Mouse (Mus musculus) limb, embryonic 11.5 days (tissue): ENCODE results near the gene Hsd17b1. TPM values are rescaled to one million over a fixed set of nuclear protein-coding genes. Genes with fewer than 3 reads are reported as not detected.

Source experiments
- ATAC-seq: fragments of 200-750 bp; cut with Nextera tagmentation; 2 replicates; pipeline ENCODE4 v1.8.0; 2017; ENCODE audit warnings: low read depth; ENCODE audit not compliant: insufficient number of reproducible peaks, low FRiP score, low TSS enrichment
- DNase-seq: peaks from one replicate; pipeline ENCODE4 v3.0.0-alpha.2; 2015; ENCODE audit warnings: low spot score
- H3K27ac ChIP-seq: fragments of 300-500 bp; sonication (generic); replicated peaks from 2 replicates; pipeline ENCODE4 v1.5.1; 2014; ENCODE audit warnings: low read depth, mild to moderate bottlenecking, low read length
- H3K27me3 ChIP-seq: fragments of 300-500 bp; sonication (generic); 2 replicates; pipeline ENCODE4 v1.6.1; 2014; ENCODE audit warnings: mild to moderate bottlenecking, low read length, mixed read lengths; ENCODE audit not compliant: control insufficient read depth, insufficient read depth
- H3K36me3 ChIP-seq: fragments of 300-500 bp; sonication (generic); 2 replicates; pipeline ENCODE4 v1.6.1; 2014; ENCODE audit warnings: mild to moderate bottlenecking, low read length, moderate library complexity, mixed read lengths; ENCODE audit not compliant: control insufficient read depth, insufficient read depth
- H3K4me1 ChIP-seq: fragments of 300-500 bp; sonication (generic); 2 replicates; pipeline ENCODE4 v1.6.1; 2014; ENCODE audit warnings: low read length, mixed read lengths; ENCODE audit not compliant: control insufficient read depth, insufficient read depth
- H3K4me2 ChIP-seq: fragments of 300-500 bp; sonication (generic); 2 replicates; pipeline ENCODE4 v1.6.1; 2014; ENCODE audit warnings: low read depth, mild to moderate bottlenecking, moderate library complexity; ENCODE audit not compliant: severe bottlenecking
- H3K4me3 ChIP-seq: fragments of 300-500 bp; sonication (generic); 2 replicates; pipeline ENCODE4 v1.5.1; 2014; ENCODE audit warnings: low read depth, low read length
- H3K9ac ChIP-seq: fragments of 300-500 bp; sonication (generic); 2 replicates; pipeline ENCODE4 v1.6.1; 2014; ENCODE audit warnings: mild to moderate bottlenecking, low read length
- H3K9me3 ChIP-seq: fragments of 300-500 bp; sonication (generic); 2 replicates; pipeline ENCODE4 v1.6.1; 2016; ENCODE audit warnings: low read length; ENCODE audit not compliant: control insufficient read depth
- WGBS: fragments of 180-500 bp; shearing (Covaris S2); extraction: QIAGEN DNeasy Blood & Tissue Kit; methylation state at CpG from one replicate; pipeline ENCODE4 v1.1.7; 2014; 5-methylcytosine and 5-hydroxymethylcytosine counted together
- polyA plus RNA-seq: library from polyadenylated mRNA; unstranded; fragments of >200 nt; fragmentation: Nextera tagmentation; extraction: Ambion mirVana; gene quantifications from 2 replicates; pipeline ENCODE4 v1.2.1, GENCODE M21; 2014

Hsd17b1 gene
- polyA plus RNA-seq, 1 experiment from 2014 or later: 0.15 TPM

GRCm38 (mm10) chr11:101062971-101063675 lies 15.1 kb upstream of the Hsd17b1 start:
- Histone ChIP-seq H3K9me3 (no peaks in the 10 kb centered on the region), H3K4me3 (no peak overlapping the region), H3K36me3 (no peaks in the 10 kb centered on the region), H3K27ac (peak overlapping the region; percentile 81), H3K4me2 (no peak overlapping the region; the same call in 1 of the 2 replicates), H3K27me3 (no peaks in the 10 kb centered on the region), H3K4me1 (peaks cover 11% of the 10 kb centered on the region), H3K9ac (peak overlapping the region; percentile 22)
- DNase-seq (no peak), ATAC-seq (no peak)
- 64% methylated on average over 14 of the region's 14 CpGs for WGBS

GRCm38 (mm10) chr11:101063676-101064327 lies 14.4 kb upstream of the Hsd17b1 start:
- H3K36me3 ChIP-seq: no peaks in the 10 kb centered on the region
- H3K4me3 ChIP-seq: no peak overlapping the region
- H3K4me1 ChIP-seq: peaks cover 11% of the 10 kb centered on the region
- no peak overlapping the region; the same call in 1 of the 2 replicates for H3K4me2 ChIP-seq
- H3K9ac ChIP-seq: peak overlapping the region; percentile 22; the same call in 1 of the 2 replicates
- no peaks in the 10 kb centered on the region for H3K27me3 ChIP-seq
- no peak for ATAC-seq
- peak overlapping the region; percentile 81 for H3K27ac ChIP-seq
- 30% methylated on average over 12 of the region's 12 CpGs for WGBS
- H3K9me3 ChIP-seq: no peaks in the 10 kb centered on the region
- no peak for DNase-seq

- H3K4me2 ChIP-seq: no peak overlapping the region
- H3K9ac ChIP-seq: no peak overlapping the region
- no peak overlapping the region for H3K27ac ChIP-seq
- no peaks in the 10 kb centered on the region for H3K27me3 ChIP-seq
- DNase-seq: no peak
- H3K4me3 ChIP-seq: no peak overlapping the region
- no peaks in the 10 kb centered on the region for H3K36me3 ChIP-seq
- H3K9me3 ChIP-seq: no peaks in the 10 kb centered on the region
- WGBS: 80% methylated on average over 4 of the region's 4 CpGs
- ATAC-seq: no peak
- peaks cover 11% of the 10 kb centered on the region for H3K4me1 ChIP-seq
These were observed 13.7 kb upstream of the Hsd17b1 start for GRCm38 (mm10) chr11:101064462-101064861.

- WGBS: 95% methylated on average over 9 of the region's 9 CpGs
- no peaks in the 10 kb centered on the region for H3K27me3 ChIP-seq
- no peaks in the 10 kb centered on the region for H3K36me3 ChIP-seq
- H3K9ac ChIP-seq: no peak overlapping the region
- ATAC-seq (no peak), DNase-seq (no peak)
- H3K9me3 ChIP-seq: no peaks in the 10 kb centered on the region
- H3K27ac ChIP-seq: no peak overlapping the region
- no peak overlapping the region for H3K4me2 ChIP-seq
- H3K4me1 ChIP-seq: peaks cover 11% of the 10 kb centered on the region
- no peak overlapping the region for H3K4me3 ChIP-seq
These were observed 13.2 kb upstream of the Hsd17b1 start for GRCm38 (mm10) chr11:101065002-101065401.

- Histone ChIP-seq H3K36me3 (no peaks in the 10 kb centered on the region), H3K9ac (no peak overlapping the region), H3K27ac (no peak overlapping the region), H3K4me3 (peak overlapping the region; percentile 12; the same call in 1 of the 2 replicates), H3K4me1 (peaks cover 11% of the 10 kb centered on the region), H3K9me3 (no peaks in the 10 kb centered on the region), H3K4me2 (peak overlapping the region; percentile 43), H3K27me3 (0 out of 2 replicates have a peak, but pooled peaks cover 2% of the 10 kb centered on the region)
- DNase-seq: peak; percentile 92
- 22% methylated on average over 18 of the region's 18 CpGs for WGBS
- no peak for ATAC-seq
These were observed 11.4 kb upstream of the Hsd17b1 start for GRCm38 (mm10) chr11:101066549-101067412.

- Histone ChIP-seq H3K4me3 (peak within 1 kb of the TSS; percentile 78), H3K4me2 (peak within 1 kb of the TSS; percentile 96), H3K36me3 (no peaks in the 10 kb centered on the region), H3K27me3 (0 out of 2 replicates have a peak, but pooled peaks cover 2% of the 10 kb centered on the region), H3K9me3 (no peaks in the 10 kb centered on the region), H3K9ac (peak within 1 kb of the TSS; percentile 76), H3K27ac (no peak within 1 kb of the TSS), H3K4me1 (no peaks in the 10 kb centered on the region)
- DNase-seq (peak; percentile 91), ATAC-seq (peak; percentile 72; the same call in 1 of the 2 replicates)
- 6% methylated on average over 35 of the region's 35 CpGs for WGBS
These were observed 8.6 kb upstream of the Hsd17b1 start, which contains the start of gene Naglu for GRCm38 (mm10) chr11:101069391-101070188. TSS of gene Naglu (plus strand) at chr11:101070012.

GRCm38 (mm10) chr11:101070189-101070527 lies 8.1 kb upstream of the Hsd17b1 start:
- 0% methylated on average over 36 of the region's 36 CpGs for WGBS

More at GRCm38 (mm10) chr11:101070189-101070527, 8.1 kb upstream of the Hsd17b1 start:
- Histone ChIP-seq H3K4me1 (no peaks in the 10 kb centered on the region), H3K27ac (no peak overlapping the region), H3K4me3 (peak overlapping the region; percentile 78), H3K36me3 (no peaks in the 10 kb centered on the region), H3K4me2 (peak overlapping the region; percentile 96), H3K9ac (peak overlapping the region; percentile 76), H3K9me3 (no peaks in the 10 kb centered on the region), H3K27me3 (0 out of 2 replicates have a peak, but pooled peaks cover 2% of the 10 kb centered on the region)
- ATAC-seq: 0 out of 2 replicates have a peak, but pooled peaks have one; percentile 32
- no peak for DNase-seq
